Mouse (Mus musculus) thymus, adult 2 months (tissue): ENCODE measurements around the gene Clstn1.

Experiments
- CTCF ChIP-seq: fragments of 200-500 bp; IDR thresholded peaks from 2 replicates; pipeline ENCODE4 v1.5.1; 2012; ENCODE audit warnings: mild to moderate bottlenecking, control low read depth, low read length, moderate library complexity, borderline replicate concordance; ENCODE audit not compliant: control insufficient read depth, poor library complexity, insufficient read depth; ENCODE audit errors: extremely low read depth
- POLR2A ChIP-seq: fragments of 200-500 bp; IDR thresholded peaks from 2 replicates; pipeline ENCODE4 v1.6.1; 2012; ENCODE audit warnings: mild to moderate bottlenecking, low read length, control low read depth, moderate library complexity; ENCODE audit not compliant: control insufficient read depth, poor library complexity, insufficient read depth; ENCODE audit errors: extremely low read depth

DNA sequence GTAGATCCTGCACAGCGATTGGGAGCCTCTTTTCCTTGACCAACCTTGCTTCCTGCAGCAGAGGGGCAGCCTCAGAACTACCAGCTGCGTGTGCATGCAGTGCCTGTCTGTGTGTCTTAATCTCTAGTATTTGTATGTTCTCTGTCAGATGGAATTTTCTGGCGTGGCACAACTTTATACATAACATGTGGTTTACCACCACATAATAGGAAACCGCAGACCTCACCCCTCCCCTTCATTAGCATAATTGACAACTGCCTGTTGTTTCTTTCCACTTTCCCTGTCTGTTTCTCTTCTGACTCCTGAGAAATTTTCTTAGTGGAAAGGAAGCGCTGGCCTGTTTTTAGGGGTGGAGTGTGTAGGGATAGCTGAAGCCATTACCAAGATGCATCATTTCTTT lies 44.3 kb upstream of the Clstn1 start:
- TF ChIP-seq CTCF (no peak), POLR2A (no peak)
